Mouse (Mus musculus): ENCODE measurements around the gene Kat6b. TPM values are rescaled to one million over a fixed set of nuclear protein-coding genes. Genes with fewer than 3 reads are reported as not detected.
A peak's percentile ranks its signal among the peaks of the same experiment; 100 is the strongest.

Kat6b gene
- polyA plus RNA-seq, 1 experiment from 2014 or later = 33.7 TPM

- H3K36me3 ChIP-seq (ENCODE audit: control insufficient read depth, insufficient read depth, low read length) = peaks cover 3% of the 10 kb centered on the region; the same call in 1 of the 2 replicates
- no peak overlapping the region for H3K4me2 ChIP-seq (ENCODE audit: low read depth, low read length)
- 81% methylated on average over 7 of the region's 7 CpGs for WGBS
- H3K4me3 ChIP-seq (ENCODE audit: low read depth, low read length) = no peak overlapping the region
- no peak overlapping the region for H3K27ac ChIP-seq (ENCODE audit: low read depth, low read length)
- no peaks in the 10 kb centered on the region for H3K27me3 ChIP-seq (ENCODE audit: control insufficient read depth, insufficient read depth, low read length)
- no peak for ATAC-seq (ENCODE audit: low read depth)
- no peak overlapping the region for H3K9ac ChIP-seq (replicated peaks; ENCODE audit: low read depth, low read length)
- no peaks in the 10 kb centered on the region for H3K9me3 ChIP-seq (ENCODE audit: control insufficient read depth, low read length)
- 0 out of 2 replicates have a peak, but pooled peaks cover 4% of the 10 kb centered on the region for H3K4me1 ChIP-seq (ENCODE audit: control insufficient read depth, insufficient read depth, low read length)
Measured at GRCm38 (mm10) chr14:21619951-21620350, 138.7 kb downstream of the Kat6b start.

DNA sequence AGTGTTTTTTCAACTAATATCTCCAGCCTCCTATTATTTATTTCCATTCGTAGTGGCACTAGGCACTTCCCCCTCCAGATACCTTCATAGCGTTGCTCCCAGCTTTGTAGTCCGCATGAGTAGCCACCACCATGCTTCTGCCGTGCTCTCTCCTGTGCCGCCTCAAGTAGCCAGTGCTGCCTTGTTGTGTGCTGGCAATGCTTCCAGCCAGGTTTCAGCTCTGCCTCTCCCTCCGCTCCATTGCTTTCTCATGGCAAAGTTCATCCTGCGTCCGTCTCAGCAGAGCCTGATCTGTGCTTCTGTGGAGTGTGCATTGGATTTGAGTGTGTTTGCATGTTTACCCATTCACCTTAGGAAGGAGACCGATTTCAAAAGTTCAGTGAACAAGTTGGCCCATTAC, 144.7 kb downstream of the Kat6b start:
- WGBS = 92% methylated on average over 9 of the region's 9 CpGs
- H3K9me3 ChIP-seq (ENCODE audit: control insufficient read depth, low read length) = no peaks in the 10 kb centered on the region
- no peak overlapping the region for H3K9ac ChIP-seq (replicated peaks; ENCODE audit: low read depth, low read length)
- no peak for ATAC-seq (ENCODE audit: low read depth)
- H3K27me3 ChIP-seq (ENCODE audit: control insufficient read depth, insufficient read depth, low read length) = no peaks in the 10 kb centered on the region
- H3K4me3 ChIP-seq (ENCODE audit: low read depth, low read length) = no peak overlapping the region
- no peak overlapping the region for H3K27ac ChIP-seq (ENCODE audit: low read depth, low read length)
- H3K36me3 ChIP-seq (ENCODE audit: control insufficient read depth, insufficient read depth, low read length) = peaks cover 11% of the 10 kb centered on the region; the same call in 1 of the 2 replicates
- no peak overlapping the region for H3K4me2 ChIP-seq (ENCODE audit: low read depth, low read length)
- no peaks in the 10 kb centered on the region for H3K4me1 ChIP-seq (ENCODE audit: control insufficient read depth, insufficient read depth, low read length)

DNA sequence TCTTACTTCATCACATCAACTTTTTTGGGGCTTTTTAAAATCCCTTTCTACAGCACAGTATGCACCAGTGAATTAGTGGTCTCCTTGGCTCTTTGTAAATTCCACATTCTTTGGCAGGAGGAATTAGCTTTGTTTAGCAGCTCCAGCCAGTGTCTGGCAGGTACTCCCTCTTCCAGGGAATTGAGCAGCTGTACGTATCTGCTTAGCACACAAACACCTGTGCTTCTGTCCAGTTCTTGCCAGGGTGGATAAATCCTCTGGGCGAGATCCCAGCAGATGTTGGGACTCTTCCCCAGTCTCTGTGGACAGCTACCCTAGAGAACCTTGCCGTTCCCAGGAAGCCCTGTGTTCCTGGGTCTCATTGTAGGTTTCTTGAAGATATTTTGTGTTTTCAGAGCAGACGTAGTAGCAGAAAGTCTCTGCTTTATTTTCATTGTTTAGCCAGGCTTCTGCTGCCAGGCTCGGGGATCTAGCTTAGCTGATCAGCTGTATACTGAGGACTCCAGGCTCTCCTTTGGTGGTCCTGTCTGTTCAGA, 150.5 kb downstream of the Kat6b start:
- 71% methylated on average over 5 of the region's 5 CpGs for WGBS
- H3K36me3 ChIP-seq (ENCODE audit: control insufficient read depth, insufficient read depth, low read length) = peaks cover 11% of the 10 kb centered on the region
- H3K4me1 ChIP-seq (ENCODE audit: control insufficient read depth, insufficient read depth, low read length) = no peaks in the 10 kb centered on the region

GRCm38 (mm10) chr14:21636548-21636947, 155.3 kb downstream of the Kat6b start:
- H3K9me3 ChIP-seq (ENCODE audit: control insufficient read depth, low read length) = no peaks in the 10 kb centered on the region
- ATAC-seq (ENCODE audit: low read depth) = no peak
- no peak overlapping the region for H3K27ac ChIP-seq (ENCODE audit: low read depth, low read length)
- H3K36me3 ChIP-seq (ENCODE audit: control insufficient read depth, insufficient read depth, low read length) = peaks cover 12% of the 10 kb centered on the region
- no peaks in the 10 kb centered on the region for H3K4me1 ChIP-seq (ENCODE audit: control insufficient read depth, insufficient read depth, low read length)
- WGBS = 86% methylated on average over 6 of the region's 6 CpGs
- no peaks in the 10 kb centered on the region for H3K27me3 ChIP-seq (ENCODE audit: control insufficient read depth, insufficient read depth, low read length)
- no peak overlapping the region for H3K9ac ChIP-seq (replicated peaks; ENCODE audit: low read depth, low read length)
- H3K4me2 ChIP-seq (ENCODE audit: low read depth, low read length) = no peak overlapping the region
- no peak overlapping the region for H3K4me3 ChIP-seq (ENCODE audit: low read depth, low read length)

More for the DNA sequence above, 150.5 kb downstream of the Kat6b start:
- Histone ChIP-seq H3K27ac (ENCODE audit: low read depth, low read length) (peak overlapping the region; percentile 44; the same call in 1 of the 2 replicates), H3K9me3 (ENCODE audit: control insufficient read depth, low read length) (no peaks in the 10 kb centered on the region), H3K4me2 (ENCODE audit: low read depth, low read length) (no peak overlapping the region), H3K27me3 (ENCODE audit: control insufficient read depth, insufficient read depth, low read length) (no peaks in the 10 kb centered on the region), H3K9ac (replicated peaks; ENCODE audit: low read depth, low read length) (no peak overlapping the region), H3K4me3 (ENCODE audit: low read depth, low read length) (no peak overlapping the region)
- ATAC-seq (ENCODE audit: low read depth) = no peak

- Histone ChIP-seq H3K27me3 (ENCODE audit: control insufficient read depth, insufficient read depth, low read length) (no peaks in the 10 kb centered on the region), H3K27ac (ENCODE audit: low read depth, low read length) (no peak overlapping the region), H3K9ac (replicated peaks; ENCODE audit: low read depth, low read length) (no peak overlapping the region), H3K36me3 (ENCODE audit: control insufficient read depth, insufficient read depth, low read length) (peaks cover 4% of the 10 kb centered on the region; the same call in 1 of the 2 replicates), H3K4me2 (ENCODE audit: low read depth, low read length) (no peak overlapping the region), H3K4me1 (ENCODE audit: control insufficient read depth, insufficient read depth, low read length) (no peaks in the 10 kb centered on the region), H3K4me3 (ENCODE audit: low read depth, low read length) (no peak overlapping the region), H3K9me3 (ENCODE audit: control insufficient read depth, low read length) (no peaks in the 10 kb centered on the region)
- no peak for ATAC-seq (ENCODE audit: low read depth)
- 83% methylated on average over 4 of the region's 4 CpGs for WGBS
Measured at GRCm38 (mm10) chr14:21640806-21641435, 159.7 kb downstream of the Kat6b start.

DNA sequence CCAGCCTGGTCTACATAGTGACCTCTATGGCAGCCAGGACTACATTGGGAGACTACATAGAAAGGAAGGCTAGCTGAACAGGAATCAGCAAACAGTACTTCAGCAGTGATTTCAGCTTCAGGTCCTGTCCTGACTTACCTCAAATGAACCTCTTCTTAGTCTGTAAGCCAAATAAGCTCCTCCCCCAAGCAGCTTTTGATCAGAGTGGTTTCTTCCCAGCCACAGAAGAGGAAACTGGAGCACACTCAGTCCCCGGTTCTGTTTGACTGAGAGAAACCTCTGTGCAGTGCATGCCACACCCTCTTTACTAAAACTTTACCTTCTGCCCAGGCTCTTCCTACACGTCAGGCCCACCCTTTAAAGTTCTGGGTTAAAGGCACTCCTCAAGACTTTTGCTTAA, 172.6 kb downstream of the Kat6b start:
- Histone ChIP-seq H3K4me3 (ENCODE audit: low read depth, low read length) (no peak overlapping the region), H3K27me3 (ENCODE audit: control insufficient read depth, insufficient read depth, low read length) (no peaks in the 10 kb centered on the region), H3K27ac (ENCODE audit: low read depth, low read length) (no peak overlapping the region), H3K9me3 (ENCODE audit: control insufficient read depth, low read length) (no peaks in the 10 kb centered on the region), H3K9ac (replicated peaks; ENCODE audit: low read depth, low read length) (no peak overlapping the region), H3K4me1 (ENCODE audit: control insufficient read depth, insufficient read depth, low read length) (no peaks in the 10 kb centered on the region), H3K36me3 (ENCODE audit: control insufficient read depth, insufficient read depth, low read length) (no peaks in the 10 kb centered on the region), H3K4me2 (ENCODE audit: low read depth, low read length) (no peak overlapping the region)
- 89% methylated on average over 2 of the region's 2 CpGs for WGBS
- no peak for ATAC-seq (ENCODE audit: low read depth)

DNA sequence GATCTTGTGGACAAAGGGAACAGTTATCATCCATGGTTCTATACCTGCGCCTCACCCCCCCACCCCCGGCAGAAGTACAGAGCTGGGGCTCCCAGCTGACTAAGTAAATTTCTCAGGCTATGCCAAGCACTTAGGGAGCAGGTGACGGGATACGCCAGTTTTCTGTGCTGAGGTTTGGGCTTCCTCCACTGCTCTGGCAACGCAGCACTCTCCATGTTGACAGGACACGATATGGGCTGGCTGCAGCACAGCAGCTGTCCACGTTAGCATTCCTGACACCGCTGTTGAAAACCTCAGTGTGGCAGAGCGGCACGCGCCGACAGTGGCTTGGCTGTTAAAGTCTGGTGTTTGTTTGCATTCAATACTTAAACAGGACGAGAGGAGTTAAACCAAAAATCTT, 177.9 kb downstream of the Kat6b start:
- H3K4me2 ChIP-seq (ENCODE audit: low read depth, low read length) = no peak overlapping the region
- peak; percentile 42 for ATAC-seq (ENCODE audit: low read depth)
- H3K27me3 ChIP-seq (ENCODE audit: control insufficient read depth, insufficient read depth, low read length) = no peaks in the 10 kb centered on the region
- H3K4me3 ChIP-seq (ENCODE audit: low read depth, low read length) = no peak overlapping the region
- H3K4me1 ChIP-seq (ENCODE audit: control insufficient read depth, insufficient read depth, low read length) = 0 out of 2 replicates have a peak, but pooled peaks cover 6% of the 10 kb centered on the region
- H3K9me3 ChIP-seq (ENCODE audit: control insufficient read depth, low read length) = no peaks in the 10 kb centered on the region
- H3K36me3 ChIP-seq (ENCODE audit: control insufficient read depth, insufficient read depth, low read length) = peaks cover 24% of the 10 kb centered on the region
- WGBS = 60% methylated on average over 13 of the region's 13 CpGs
- H3K9ac ChIP-seq (replicated peaks; ENCODE audit: low read depth, low read length) = no peak overlapping the region
- 0 out of 2 replicates have a peak overlapping the region, but pooled peaks have one; percentile 23 for H3K27ac ChIP-seq (ENCODE audit: low read depth, low read length)

DNA sequence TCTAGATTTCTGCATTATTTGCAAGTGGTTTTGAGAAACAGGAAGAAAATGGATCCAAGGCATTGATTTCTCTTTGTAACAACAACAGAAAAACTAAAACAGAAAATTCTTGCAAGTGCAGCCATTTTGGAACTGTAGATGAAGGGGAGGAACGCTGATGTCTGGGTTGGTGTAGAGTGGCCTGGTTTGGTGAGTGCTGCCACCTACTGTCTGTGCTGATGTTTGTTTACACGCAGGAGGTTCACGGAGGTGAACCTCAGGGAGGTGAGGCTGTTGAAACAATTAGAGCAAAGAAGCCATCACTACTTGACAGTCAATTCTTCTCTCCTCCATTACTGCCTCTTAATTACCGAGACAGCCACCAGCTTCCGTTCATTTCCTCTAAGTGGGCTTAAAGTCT, 178.4 kb downstream of the Kat6b start:
- WGBS = 11% methylated on average over 5 of the region's 5 CpGs
- Histone ChIP-seq H3K4me2 (ENCODE audit: low read depth, low read length) (no peak overlapping the region), H3K4me1 (ENCODE audit: control insufficient read depth, insufficient read depth, low read length) (0 out of 2 replicates have a peak, but pooled peaks cover 6% of the 10 kb centered on the region), H3K36me3 (ENCODE audit: control insufficient read depth, insufficient read depth, low read length) (peaks cover 27% of the 10 kb centered on the region), H3K27me3 (ENCODE audit: control insufficient read depth, insufficient read depth, low read length) (no peaks in the 10 kb centered on the region), H3K27ac (ENCODE audit: low read depth, low read length) (no peak overlapping the region), H3K9ac (replicated peaks; ENCODE audit: low read depth, low read length) (no peak overlapping the region), H3K9me3 (ENCODE audit: control insufficient read depth, low read length) (no peaks in the 10 kb centered on the region), H3K4me3 (ENCODE audit: low read depth, low read length) (no peak overlapping the region)
- ATAC-seq (ENCODE audit: low read depth) = peak; percentile 90

GRCm38 (mm10) chr14:21662465-21663142, 181.4 kb downstream of the Kat6b start:
- no peak for ATAC-seq (ENCODE audit: low read depth)
- no peaks in the 10 kb centered on the region for H3K9me3 ChIP-seq (ENCODE audit: control insufficient read depth, low read length)
- 0 out of 2 replicates have a peak, but pooled peaks cover 6% of the 10 kb centered on the region for H3K4me1 ChIP-seq (ENCODE audit: control insufficient read depth, insufficient read depth, low read length)
- H3K36me3 ChIP-seq (ENCODE audit: control insufficient read depth, insufficient read depth, low read length) = peaks cover 33% of the 10 kb centered on the region
- no peak overlapping the region for H3K9ac ChIP-seq (replicated peaks; ENCODE audit: low read depth, low read length)
- WGBS = 78% methylated on average over 8 of the region's 8 CpGs
- no peak overlapping the region for H3K27ac ChIP-seq (ENCODE audit: low read depth, low read length)
- no peak overlapping the region for H3K4me3 ChIP-seq (ENCODE audit: low read depth, low read length)
- no peak overlapping the region for H3K4me2 ChIP-seq (ENCODE audit: low read depth, low read length)
- no peaks in the 10 kb centered on the region for H3K27me3 ChIP-seq (ENCODE audit: control insufficient read depth, insufficient read depth, low read length)

Measured in neural tube, embryonic 14.5 days (tissue).